Mouse (Mus musculus) erythroblast, embryonic 14.5 days (primary cell): ENCODE results near the gene Hltf. TPM values are rescaled to one million over a fixed set of nuclear protein-coding genes. Genes with fewer than 3 reads are reported as not detected.
A peak's percentile ranks its signal among the peaks of the same experiment; 100 is the strongest.
"Not testable (repeated sequence)": the region's sequence is repeated elsewhere in the genome, so short reads cannot be mapped to it uniquely, and the experiment has no call there.

Source experiments
- H3K27me3 ChIP-seq: 2 replicates; pipeline ENCODE4 v1.6.1; 2012; ENCODE audit warnings: inconsistent platforms; ENCODE audit not compliant: control insufficient read depth
- H3K36me3 ChIP-seq: 2 replicates; pipeline ENCODE4 v1.6.1; 2012; ENCODE audit warnings: mild to moderate bottlenecking, inconsistent platforms; ENCODE audit not compliant: control insufficient read depth
- H3K4me1 ChIP-seq: 2 replicates; pipeline ENCODE4 v1.6.1; 2012; ENCODE audit warnings: inconsistent platforms; ENCODE audit not compliant: control insufficient read depth
- H3K4me3 ChIP-seq: replicated peaks from 2 replicates; pipeline ENCODE3; 2012; ENCODE audit warnings: moderate library complexity, mild to moderate bottlenecking, inconsistent platforms
- H3K9me3 ChIP-seq: 2 replicates; pipeline ENCODE4 v1.6.1; 2012; ENCODE audit warnings: low read length, inconsistent platforms, mixed read lengths; ENCODE audit not compliant: control insufficient read depth
- GATA1 ChIP-seq: IDR thresholded peaks from 2 replicates; pipeline ENCODE4 v1.6.1; 2012; ENCODE audit warnings: low read length, inconsistent platforms, mixed read lengths
- TAL1 ChIP-seq: IDR thresholded peaks from 3 replicates; pipeline ENCODE4 v1.6.1; 2012; ENCODE audit warnings: low read length, inconsistent platforms, mixed read lengths
- polyA plus RNA-seq: library from polyadenylated mRNA; stranded (reverse); fragments of >175 nt; gene quantifications from 2 replicates; pipeline ENCODE4 v1.2.3, GENCODE M21; 2012

The Hltf gene
- polyA plus RNA-seq, result 0.17 and 0.28 TPM in 2 replicates

GRCm38 (mm10) chr3:20057306-20058196 is at the start of gene Hltf:
Gene Hltf (plus strand): TSS chr3:20057811.
- peak; percentile 25; the same call in 1 of the 2 replicates for TF ChIP-seq GATA1
- TF ChIP-seq TAL1, result no peak
- Histone ChIP-seq H3K4me3 (peak within 1 kb of the TSS; percentile 91), H3K4me1 (peaks cover 17% of the 10 kb centered on the region), H3K36me3 (peaks cover 5% of the 10 kb centered on the region), H3K9me3 (no peaks in the 10 kb centered on the region), H3K27me3 (no peaks in the 10 kb centered on the region)

GRCm38 (mm10) chr3:20010464-20010863 is 47.1 kb upstream of the Hltf start:
- Histone ChIP-seq H3K4me3 (no peak overlapping the region), H3K36me3 (peaks cover 16% of the 10 kb centered on the region)
- no peak for TF ChIP-seq TAL1
- TF ChIP-seq GATA1, result no peak

DNA sequence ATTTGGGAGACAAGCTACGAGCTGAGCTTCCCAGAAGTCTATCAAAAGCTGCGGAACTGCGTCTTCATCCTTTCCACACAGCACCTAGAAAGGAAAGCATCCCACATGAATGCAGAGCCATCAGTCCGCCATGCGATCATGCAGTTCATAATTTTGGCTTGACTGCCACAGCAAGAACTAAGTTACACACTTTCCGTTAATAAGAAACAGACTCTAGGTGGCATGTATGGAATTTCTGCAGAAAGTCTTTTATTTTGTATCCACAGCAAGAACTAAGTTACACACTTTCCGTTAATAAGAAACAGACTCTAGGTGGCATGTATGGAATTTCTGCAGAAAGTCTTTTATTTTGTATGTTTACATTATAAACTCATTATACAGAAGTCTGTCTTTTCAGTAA is 46.7 kb upstream of the Hltf start:
- H3K27me3 ChIP-seq, H3K4me3 ChIP-seq, H3K4me1 ChIP-seq, H3K9me3 ChIP-seq: not testable (repeated sequence)
- H3K36me3 ChIP-seq, result peaks cover 20% of the 10 kb centered on the region

More at GRCm38 (mm10) chr3:20010464-20010863, 47.1 kb upstream of the Hltf start:
- Histone ChIP-seq H3K4me1 (no peaks in the 10 kb centered on the region), H3K27me3 (no peaks in the 10 kb centered on the region), H3K9me3 (no peaks in the 10 kb centered on the region)

DNA sequence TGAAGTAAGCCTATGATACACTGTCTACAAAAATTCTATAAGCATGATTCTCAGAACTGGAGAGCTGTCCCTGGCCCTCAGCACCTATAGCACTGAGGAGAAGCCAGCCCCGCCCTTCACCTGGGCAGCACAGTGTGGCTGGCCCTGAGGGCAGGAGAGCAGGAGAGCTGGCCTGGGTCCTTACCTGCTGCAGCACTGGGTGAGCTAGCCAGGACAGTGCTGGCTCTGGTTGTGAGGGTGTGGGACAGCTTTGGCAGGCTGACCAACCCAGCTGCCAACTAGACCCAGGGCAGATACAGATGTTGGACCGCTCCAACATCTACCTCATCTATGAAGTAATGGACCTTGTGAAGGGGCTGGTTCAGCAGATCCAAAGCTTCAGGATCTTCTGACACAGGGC is 43.2 kb upstream of the Hltf start:
- H3K9me3 ChIP-seq, result no peaks in the 10 kb centered on the region
- H3K36me3 ChIP-seq, result peaks cover 30% of the 10 kb centered on the region
- H3K4me1 ChIP-seq, result no peaks in the 10 kb centered on the region
- H3K4me3 ChIP-seq, result no peak overlapping the region
- TF ChIP-seq TAL1 (no peak), GATA1 (no peak)
- no peaks in the 10 kb centered on the region for H3K27me3 ChIP-seq

- H3K9me3 ChIP-seq, result no peaks in the 10 kb centered on the region
- TF ChIP-seq GATA1 (no peak), TAL1 (no peak)
- H3K27me3 ChIP-seq, result no peaks in the 10 kb centered on the region
- no peak overlapping the region for H3K4me3 ChIP-seq
- no peaks in the 10 kb centered on the region for H3K4me1 ChIP-seq
- peaks cover 37% of the 10 kb centered on the region for H3K36me3 ChIP-seq
Observed at GRCm38 (mm10) chr3:20018076-20018475, 39.5 kb upstream of the Hltf start.

DNA sequence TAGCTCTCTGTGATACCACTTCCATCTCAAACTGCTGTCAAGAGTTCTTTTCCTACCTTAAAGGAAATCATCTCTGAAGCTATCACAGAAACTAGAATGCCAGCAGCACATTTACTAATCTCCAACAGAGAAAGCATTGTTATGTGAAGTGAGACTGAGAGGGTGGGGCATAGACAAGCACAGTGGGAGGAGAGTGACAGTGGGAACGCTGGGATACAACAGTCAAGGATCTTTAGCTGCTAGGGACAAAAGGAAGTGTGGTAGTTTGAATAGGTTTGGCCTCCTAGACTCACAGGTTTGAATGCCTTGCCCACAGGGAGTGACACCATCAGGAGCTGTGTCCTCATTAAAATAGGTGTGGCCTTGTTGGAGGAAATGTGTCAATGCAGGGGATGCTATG is 33.8 kb upstream of the Hltf start:
- Histone ChIP-seq H3K4me3 (no peak overlapping the region), H3K9me3 (no peaks in the 10 kb centered on the region), H3K36me3 (peaks cover 35% of the 10 kb centered on the region)

GRCm38 (mm10) chr3:20026481-20026880 is 31.1 kb upstream of the Hltf start:
- no peak overlapping the region for H3K4me3 ChIP-seq
- H3K27me3 ChIP-seq, result no peaks in the 10 kb centered on the region
- H3K9me3 ChIP-seq, result no peaks in the 10 kb centered on the region
- TF ChIP-seq TAL1, result no peak
- no peak for TF ChIP-seq GATA1
- H3K4me1 ChIP-seq, result no peaks in the 10 kb centered on the region
- peaks cover 27% of the 10 kb centered on the region for H3K36me3 ChIP-seq

More for the DNA sequence above, 33.8 kb upstream of the Hltf start:
- Histone ChIP-seq H3K4me1 (no peaks in the 10 kb centered on the region), H3K27me3 (no peaks in the 10 kb centered on the region)
- no peak for TF ChIP-seq GATA1
- TF ChIP-seq TAL1, result no peak

DNA sequence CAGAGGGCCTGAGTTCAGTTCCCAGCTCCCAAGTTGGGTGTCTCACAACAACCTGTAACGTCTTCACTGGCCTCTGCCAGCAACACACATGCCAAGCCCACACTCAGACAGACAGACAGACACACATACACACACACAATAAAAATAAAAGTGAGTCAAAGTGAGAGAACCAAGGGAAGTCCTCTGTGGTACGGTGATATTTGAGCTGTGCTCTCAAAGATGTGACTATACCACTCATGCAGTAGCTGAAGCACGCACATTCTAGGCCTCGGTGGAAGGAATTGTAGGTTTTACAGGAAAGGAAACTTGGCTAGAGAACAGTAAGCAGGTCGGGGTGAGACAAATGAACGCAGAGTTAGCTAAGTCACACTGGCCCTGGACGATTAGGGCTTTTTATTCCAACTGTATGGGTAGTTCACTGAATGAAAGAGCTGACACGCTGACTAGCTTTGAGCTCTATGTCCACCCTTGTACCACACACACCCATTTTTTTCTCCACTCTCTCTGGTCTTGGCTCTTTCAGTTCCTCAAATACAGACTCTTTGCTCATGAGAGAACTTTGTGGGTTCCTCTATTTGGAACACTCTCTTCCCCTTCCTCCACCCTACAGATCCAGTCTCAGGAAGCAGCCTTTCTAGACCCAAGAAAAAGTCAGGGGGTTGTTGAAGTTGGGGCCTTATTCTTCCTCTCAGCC is 30.5 kb upstream of the Hltf start:
- H3K4me1 ChIP-seq, result no peaks in the 10 kb centered on the region
- no peak overlapping the region for H3K4me3 ChIP-seq
- no peaks in the 10 kb centered on the region for H3K9me3 ChIP-seq
- no peaks in the 10 kb centered on the region for H3K27me3 ChIP-seq
- TF ChIP-seq GATA1, result no peak
- TF ChIP-seq TAL1, result no peak
- peaks cover 27% of the 10 kb centered on the region for H3K36me3 ChIP-seq

DNA sequence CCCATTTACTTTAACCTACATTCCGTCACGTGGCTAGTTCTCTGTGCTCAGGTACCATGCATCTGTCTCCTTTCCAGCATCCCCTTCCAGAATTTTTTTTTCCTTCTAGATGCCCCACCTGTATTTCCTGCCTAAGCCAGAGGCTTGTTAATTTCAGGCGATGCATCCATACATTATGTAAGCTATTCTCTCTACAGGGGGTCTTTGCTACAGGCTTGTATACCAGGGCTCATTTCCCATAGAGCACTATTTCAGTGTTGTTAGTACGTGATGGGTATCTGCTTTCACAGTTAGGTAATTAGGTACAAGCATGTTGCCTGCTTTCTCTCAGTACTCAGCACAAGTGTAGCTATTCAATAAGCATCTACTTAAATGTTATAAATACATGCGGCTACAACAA is 29.8 kb upstream of the Hltf start:
- no peak overlapping the region for H3K4me3 ChIP-seq
- no peaks in the 10 kb centered on the region for H3K9me3 ChIP-seq
- no peaks in the 10 kb centered on the region for H3K27me3 ChIP-seq
- H3K36me3 ChIP-seq, result peaks cover 23% of the 10 kb centered on the region
- TF ChIP-seq TAL1, result no peak
- H3K4me1 ChIP-seq, result no peaks in the 10 kb centered on the region; the same call in 1 of the 2 replicates
